Mouse (Mus musculus): ENCODE measurements at regions not wholly inside any gene's neighbourhood (a gene's known extent, or its start where the extent isn't known, plus 50 kb on each side); places are given as distances from the start of the nearest gene placed in this dataset.

GRCm38 (mm10) chr7:115033987-115034386 is 290.5 kb downstream of the Insc start:
- Histone ChIP-seq H3K27ac (no peak overlapping the region), H3K36me3 (ENCODE audit: inconsistent target) (no peaks in the 10 kb centered on the region), H3K4me3 (ENCODE audit: inconsistent target) (no peak overlapping the region), H3K79me2 (ENCODE audit: inconsistent target) (no peaks in the 10 kb centered on the region)
- WGBS (ENCODE audit: missing documents) = 5% methylated on average over 4 of the region's 4 CpGs

DNA sequence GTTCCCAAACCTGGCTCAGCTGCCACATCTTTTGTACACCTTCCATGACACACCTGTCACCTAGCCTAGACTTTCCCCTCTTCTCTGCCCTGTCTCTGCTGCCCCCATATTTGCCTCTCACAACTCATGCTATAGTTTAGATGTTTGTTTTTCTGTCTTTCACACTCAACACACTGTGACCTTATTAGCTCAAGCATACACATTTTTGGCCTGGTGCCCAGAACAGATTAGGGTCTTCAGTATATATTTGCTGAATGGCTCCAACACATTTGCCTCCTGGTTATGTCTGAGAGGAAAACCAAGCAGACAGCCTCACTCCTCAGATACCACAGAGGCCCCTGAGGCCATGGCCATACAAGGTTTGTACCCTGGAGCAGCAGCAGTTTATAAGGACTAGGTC is 312.0 kb downstream of the Insc start:
- no peak overlapping the region for H3K27ac ChIP-seq
- no peaks in the 10 kb centered on the region for H3K79me2 ChIP-seq (ENCODE audit: inconsistent target)
- no peaks in the 10 kb centered on the region for H3K36me3 ChIP-seq (ENCODE audit: inconsistent target)
- H3K4me3 ChIP-seq (ENCODE audit: inconsistent target) = no peak overlapping the region

DNA sequence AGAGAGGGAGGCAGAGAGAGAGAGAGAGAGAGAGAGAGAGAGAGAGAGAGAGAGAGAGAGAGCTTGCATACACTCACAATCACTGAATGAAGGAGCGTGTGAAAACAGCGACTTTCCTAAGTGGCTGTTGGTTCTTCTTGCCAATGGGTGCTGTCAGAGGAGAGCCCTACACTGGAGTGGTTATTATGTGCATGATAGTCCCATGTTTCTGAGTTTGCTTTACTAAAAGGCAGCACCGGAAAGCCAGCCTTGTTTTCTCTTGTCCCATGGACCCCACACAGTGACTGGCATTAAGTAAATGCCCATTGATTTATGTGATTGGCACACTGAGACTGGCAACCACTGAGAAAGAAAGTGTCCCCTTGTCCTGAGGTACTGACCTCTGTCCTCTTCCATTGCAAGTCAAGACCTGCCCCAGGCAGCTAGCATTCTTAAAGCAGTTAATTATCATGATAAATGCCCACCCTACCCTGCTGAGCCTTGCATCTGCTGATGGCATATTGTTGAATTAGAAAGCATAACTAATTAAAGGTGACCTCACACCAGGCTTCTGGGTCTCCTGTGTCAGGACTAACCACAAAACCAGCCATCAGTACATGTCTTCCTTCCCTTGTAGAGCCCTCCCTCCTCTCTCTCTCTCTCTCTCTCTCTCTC is 313.6 kb downstream of the Insc start:
- H3K4me3 ChIP-seq (ENCODE audit: inconsistent target) = no peak overlapping the region
- no peak overlapping the region for H3K27ac ChIP-seq
- no peaks in the 10 kb centered on the region for H3K36me3 ChIP-seq (ENCODE audit: inconsistent target)
- WGBS (ENCODE audit: missing documents) = 79% methylated on average over 3 of the region's 3 CpGs
- H3K79me2 ChIP-seq (ENCODE audit: inconsistent target) = no peaks in the 10 kb centered on the region

DNA sequence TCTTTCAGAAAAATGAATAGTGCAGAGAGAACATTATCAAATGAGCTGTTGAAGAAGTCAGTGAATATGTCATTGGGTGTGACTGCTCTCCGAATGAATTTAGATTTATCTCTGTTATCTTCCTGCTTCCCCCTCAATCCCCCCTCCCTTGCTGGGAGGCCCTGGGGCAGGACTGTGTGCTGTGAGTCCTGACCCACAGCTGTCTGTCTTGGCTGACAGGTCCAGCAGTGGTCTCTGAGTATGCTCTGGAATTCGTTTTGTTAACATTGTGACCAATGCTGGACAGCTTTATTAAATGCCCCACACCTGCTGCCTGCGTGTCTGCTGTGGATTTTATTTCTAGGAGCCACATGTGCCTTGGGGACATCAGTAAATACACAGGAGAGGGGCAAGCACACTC is 314.2 kb downstream of the Insc start:
- 60% methylated on average over 3 of the region's 3 CpGs for WGBS (ENCODE audit: missing documents)
- no peaks in the 10 kb centered on the region for H3K36me3 ChIP-seq (ENCODE audit: inconsistent target)

GRCm38 (mm10) chr7:115060171-115060570 is 316.7 kb downstream of the Insc start:
- Histone ChIP-seq H3K27ac (no peak overlapping the region), H3K4me3 (ENCODE audit: inconsistent target) (no peak overlapping the region), H3K36me3 (ENCODE audit: inconsistent target) (no peaks in the 10 kb centered on the region), H3K79me2 (ENCODE audit: inconsistent target) (no peaks in the 10 kb centered on the region)
- 82% methylated on average over 5 of the region's 5 CpGs for WGBS (ENCODE audit: missing documents)

More for the DNA sequence above, 314.2 kb downstream of the Insc start:
- Histone ChIP-seq H3K4me3 (ENCODE audit: inconsistent target) (no peak overlapping the region), H3K27ac (no peak overlapping the region), H3K79me2 (ENCODE audit: inconsistent target) (no peaks in the 10 kb centered on the region)

DNA sequence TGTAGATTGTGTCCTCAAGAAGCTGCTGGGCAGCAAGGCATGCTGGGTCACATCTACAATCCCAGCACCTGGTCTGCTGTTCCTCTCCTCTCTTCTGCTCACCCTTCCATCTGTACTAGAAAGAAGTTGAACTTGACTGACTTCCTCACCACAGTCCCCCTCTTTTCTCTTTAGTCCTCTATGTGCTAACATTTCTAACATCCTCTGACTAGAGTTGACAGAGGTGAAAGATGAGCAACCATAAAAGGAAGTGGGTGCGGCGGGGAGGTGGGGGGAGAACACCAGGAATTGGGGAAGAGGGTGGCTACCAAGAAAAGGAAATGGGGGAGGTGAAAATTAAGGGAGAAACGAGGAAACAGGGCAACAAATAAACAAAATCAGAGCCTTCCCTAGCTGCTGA is 319.3 kb downstream of the Insc start:
- Histone ChIP-seq H3K36me3 (ENCODE audit: inconsistent target) (no peaks in the 10 kb centered on the region), H3K79me2 (ENCODE audit: inconsistent target) (no peaks in the 10 kb centered on the region), H3K27ac (no peak overlapping the region), H3K4me3 (ENCODE audit: inconsistent target) (no peak overlapping the region)
- WGBS (ENCODE audit: missing documents) = 3% methylated on average over 3 of the region's 3 CpGs

DNA sequence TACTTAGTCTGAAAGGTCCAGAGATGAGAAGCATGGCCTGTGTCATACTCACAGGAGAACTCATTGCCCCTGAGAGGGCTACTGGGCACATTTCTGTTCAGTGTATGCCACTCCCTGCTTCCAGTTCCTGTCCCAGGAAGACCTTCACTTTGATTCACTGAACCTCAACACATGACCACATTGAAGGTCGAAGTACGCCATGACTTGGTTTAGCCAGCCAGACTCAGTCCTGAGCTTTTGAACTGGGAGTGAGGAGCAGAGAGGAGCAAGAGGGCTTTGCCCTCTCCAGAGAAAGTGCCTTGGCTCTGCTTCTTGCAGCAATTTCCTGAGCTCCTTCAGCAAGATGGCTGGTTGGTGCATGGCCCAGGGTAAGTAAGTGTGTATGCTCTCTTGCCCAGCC is 324.1 kb downstream of the Insc start:
- WGBS (ENCODE audit: missing documents) = 95% methylated on average over 2 of the region's 2 CpGs
- H3K4me3 ChIP-seq (ENCODE audit: inconsistent target) = no peak overlapping the region
- H3K36me3 ChIP-seq (ENCODE audit: inconsistent target) = no peaks in the 10 kb centered on the region
- no peak overlapping the region for H3K27ac ChIP-seq
- H3K79me2 ChIP-seq (ENCODE audit: inconsistent target) = no peaks in the 10 kb centered on the region

- 38% methylated on average over 2 of the region's 2 CpGs for WGBS (ENCODE audit: missing documents)
- no peak overlapping the region for H3K27ac ChIP-seq
- H3K36me3 ChIP-seq (ENCODE audit: inconsistent target) = no peaks in the 10 kb centered on the region
- no peaks in the 10 kb centered on the region for H3K79me2 ChIP-seq (ENCODE audit: inconsistent target)
- no peak overlapping the region for H3K4me3 ChIP-seq (ENCODE audit: inconsistent target)
These were observed 329.9 kb downstream of the Insc start for GRCm38 (mm10) chr7:115073406-115073805.

DNA sequence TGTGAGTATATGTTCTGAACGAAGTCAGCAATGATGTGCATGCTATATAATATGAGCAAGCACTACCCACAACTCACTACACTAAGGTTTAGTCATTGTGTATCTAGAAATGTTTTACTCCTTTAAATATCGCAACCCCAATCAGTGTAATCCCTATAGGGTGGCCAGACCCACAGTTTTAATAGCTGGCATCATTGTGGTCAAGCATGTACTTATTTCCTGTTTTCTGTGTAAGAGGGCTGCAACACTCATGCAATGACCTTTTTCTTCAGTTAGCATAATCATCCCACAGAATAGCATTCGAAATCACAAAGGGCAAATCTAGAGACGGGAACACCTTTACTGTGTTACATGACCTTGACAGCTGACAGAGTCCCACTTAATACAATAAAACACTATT is 333.3 kb downstream of the Insc start:
- H3K27ac ChIP-seq = no peak overlapping the region
- no peaks in the 10 kb centered on the region for H3K36me3 ChIP-seq (ENCODE audit: inconsistent target)
- H3K79me2 ChIP-seq (ENCODE audit: inconsistent target) = no peaks in the 10 kb centered on the region
- no peak overlapping the region for H3K4me3 ChIP-seq (ENCODE audit: inconsistent target)
- WGBS (ENCODE audit: missing documents) = 83% methylated on average over 4 of the region's 4 CpGs

DNA sequence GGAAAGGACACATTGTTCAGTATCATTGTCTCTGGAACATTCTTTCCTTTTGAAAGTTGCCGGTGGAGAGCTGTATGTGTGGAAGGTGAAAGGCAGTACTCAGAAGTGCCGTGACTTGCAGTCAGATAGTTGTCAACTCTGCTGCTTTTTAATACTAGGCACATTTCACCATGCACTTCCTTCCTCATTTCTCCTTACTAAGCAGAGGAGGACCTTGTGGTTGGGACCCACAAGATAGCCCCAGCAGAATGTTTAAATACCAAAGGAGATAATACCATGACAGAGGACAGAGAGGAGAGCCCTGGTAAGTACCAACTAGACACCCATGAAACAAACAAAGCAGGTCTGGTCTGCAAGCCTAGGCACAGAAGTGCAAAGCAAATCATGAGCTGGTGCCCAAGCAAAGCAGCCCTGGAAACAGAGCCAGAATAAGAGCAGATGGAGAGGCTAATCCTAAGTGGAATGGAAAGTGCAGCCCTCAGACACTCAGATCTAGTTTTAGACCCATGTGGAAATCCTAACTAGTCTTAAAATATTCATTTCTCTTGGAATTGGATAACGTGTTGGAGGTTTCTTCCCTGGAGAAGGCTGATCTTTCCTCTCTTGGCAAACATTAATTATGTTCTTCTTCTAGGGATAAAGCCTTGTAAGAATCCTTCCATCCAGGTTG is 341.4 kb downstream of the Insc start:
- no peak overlapping the region for H3K4me3 ChIP-seq (ENCODE audit: inconsistent target)
- 16% methylated on average over 3 of the region's 3 CpGs for WGBS (ENCODE audit: missing documents)

GRCm38 (mm10) chr7:115086542-115087448 is 343.3 kb downstream of the Insc start:
- WGBS (ENCODE audit: missing documents) = 97% methylated on average over 4 of the region's 4 CpGs

More for the DNA sequence above, 341.4 kb downstream of the Insc start:
- Histone ChIP-seq H3K36me3 (ENCODE audit: inconsistent target) (no peaks in the 10 kb centered on the region), H3K79me2 (ENCODE audit: inconsistent target) (no peaks in the 10 kb centered on the region), H3K27ac (0 out of 2 replicates have a peak overlapping the region, but pooled peaks have one; percentile 13)

DNA sequence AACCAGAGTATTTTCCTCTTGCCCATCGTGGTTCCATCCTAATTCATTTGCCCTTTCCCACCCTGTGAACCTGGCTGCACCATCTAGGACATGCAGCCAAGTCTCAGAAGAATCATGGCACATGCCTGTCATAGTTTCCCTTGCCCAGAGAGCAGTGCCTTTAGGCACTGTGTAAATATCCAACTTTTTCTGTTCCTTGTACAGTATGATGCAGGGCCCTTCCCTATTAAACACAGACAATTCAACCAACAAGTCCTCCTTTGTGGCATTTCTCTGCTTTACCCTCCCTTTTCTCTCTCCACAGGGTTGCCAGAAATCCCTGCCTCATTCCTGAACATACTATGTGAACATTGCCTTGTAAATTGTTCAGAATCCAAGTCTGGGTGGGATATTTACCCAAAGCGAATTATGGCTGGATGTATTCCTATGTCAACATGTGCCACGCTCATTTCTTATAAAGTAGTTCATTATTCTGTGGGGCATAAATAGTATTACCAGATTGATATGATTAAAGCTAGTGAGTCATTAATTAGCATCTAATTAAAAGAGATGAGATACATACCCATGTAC is 349.1 kb downstream of the Insc start:
- Histone ChIP-seq H3K27ac (no peak overlapping the region), H3K4me3 (ENCODE audit: inconsistent target) (no peak overlapping the region), H3K36me3 (ENCODE audit: inconsistent target) (no peaks in the 10 kb centered on the region), H3K79me2 (ENCODE audit: inconsistent target) (no peaks in the 10 kb centered on the region)
- 84% methylated on average over 3 of the region's 3 CpGs for WGBS (ENCODE audit: missing documents)

More at GRCm38 (mm10) chr7:115086542-115087448, 343.3 kb downstream of the Insc start:
- Histone ChIP-seq H3K79me2 (ENCODE audit: inconsistent target) (no peaks in the 10 kb centered on the region), H3K27ac (no peak overlapping the region), H3K4me3 (ENCODE audit: inconsistent target) (no peak overlapping the region), H3K36me3 (ENCODE audit: inconsistent target) (no peaks in the 10 kb centered on the region)

- Histone ChIP-seq H3K79me2 (ENCODE audit: inconsistent target) (no peaks in the 10 kb centered on the region), H3K36me3 (ENCODE audit: inconsistent target) (no peaks in the 10 kb centered on the region), H3K4me3 (ENCODE audit: inconsistent target) (no peak overlapping the region), H3K27ac (no peak overlapping the region)
- WGBS (ENCODE audit: missing documents) = 29% methylated on average over 2 of the region's 2 CpGs
These were observed 362.5 kb downstream of the Insc start for GRCm38 (mm10) chr7:115106041-115106440.

DNA sequence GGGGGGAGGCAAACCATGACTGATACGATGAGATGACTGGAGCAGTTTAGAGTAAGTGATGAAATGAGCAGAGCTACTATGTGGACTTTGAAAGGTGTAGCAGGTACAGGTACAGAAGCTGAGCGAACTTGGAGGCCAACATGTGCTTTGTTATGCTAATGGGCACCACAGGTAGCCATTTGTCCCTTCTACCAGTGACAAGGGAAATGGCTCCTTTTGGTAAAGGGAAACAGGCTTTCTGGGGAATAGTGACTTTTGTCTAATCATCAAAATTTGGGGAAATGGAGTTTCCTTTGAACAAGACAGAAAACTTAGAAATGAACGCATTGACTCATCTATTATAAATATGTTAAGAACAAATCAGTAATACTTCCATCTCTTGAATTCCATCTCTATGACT is 368.8 kb downstream of the Insc start:
- no peak overlapping the region for H3K4me3 ChIP-seq (ENCODE audit: inconsistent target)
- WGBS (ENCODE audit: missing documents) = 82% methylated on average over 3 of the region's 3 CpGs
- H3K79me2 ChIP-seq (ENCODE audit: inconsistent target) = no peaks in the 10 kb centered on the region
- no peaks in the 10 kb centered on the region for H3K36me3 ChIP-seq (ENCODE audit: inconsistent target)
- no peak overlapping the region for H3K27ac ChIP-seq

- no peak overlapping the region for H3K27ac ChIP-seq
- 52% methylated on average over 2 of the region's 2 CpGs for WGBS (ENCODE audit: missing documents)
- H3K4me3 ChIP-seq (ENCODE audit: inconsistent target) = no peak overlapping the region
- H3K79me2 ChIP-seq (ENCODE audit: inconsistent target) = no peaks in the 10 kb centered on the region
- no peaks in the 10 kb centered on the region for H3K36me3 ChIP-seq (ENCODE audit: inconsistent target)
These were observed 379.8 kb downstream of the Insc start for GRCm38 (mm10) chr7:115123283-115123682.

Measured in macrophage (primary cell).